ENCODE assay signal across 21 mouse cellular contexts in the genomic region with DNA sequence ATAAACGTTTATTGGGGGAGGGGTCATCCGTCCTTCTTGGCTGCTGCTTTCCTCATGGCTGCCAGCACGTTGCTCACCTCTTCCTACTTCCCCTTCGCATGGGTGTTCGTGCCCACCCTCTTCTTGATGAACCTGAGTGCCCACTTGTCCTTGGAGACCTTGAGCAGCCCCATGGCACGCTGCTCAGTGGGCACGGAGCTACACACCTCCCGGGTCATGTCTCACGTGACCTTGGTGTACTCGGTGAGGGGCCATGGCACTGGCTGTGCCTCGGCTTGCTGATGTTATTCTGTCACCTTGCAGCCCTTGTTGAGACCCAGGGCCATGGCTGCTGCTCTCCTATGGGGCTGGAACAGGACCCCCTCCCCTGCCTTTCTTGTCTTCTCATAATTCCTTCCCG. TPM values are rescaled to one million over a fixed set of nuclear protein-coding genes. Genes with fewer than 3 reads are reported as not detected.
DNase-seq lines count a peak whose midpoint lies in the region; ATAC-seq lines count a peak whose summit lies in the region.
"Had no signal": no experiment of that assay in that cellular context is flagged by ENCODE, and none has a peak within 500 bp of the region (broad histone marks: within the 10 kb centered on the region; RNA-seq: fewer than 3 reads in every experiment).

No protein-coding gene starts in this region.

- peaks cover 15% of the 10 kb centered on the region for H3K4me1 ChIP-seq in heart, embryonic 11.5 days (ENCODE audit: control insufficient read depth, insufficient read depth, low read length)
- peaks cover 37% of the 10 kb centered on the region for H3K4me1 ChIP-seq in kidney, embryonic 15.5 days
- H3K4me1 ChIP-seq in midbrain, embryonic 13.5 days (replicated peaks): peaks cover 28% of the 10 kb centered on the region
- peaks cover 34% of the 10 kb centered on the region for H3K4me1 ChIP-seq in midbrain, embryonic 10.5 days
- H3K4me1 ChIP-seq in limb, embryonic 12.5 days (replicated peaks): peaks cover 34% of the 10 kb centered on the region

- H3K27me3 ChIP-seq in heart, embryonic 11.5 days (ENCODE audit: control insufficient read depth, insufficient read depth, low read length): no peaks in the 10 kb centered on the region
- no peaks in the 10 kb centered on the region for H3K27me3 ChIP-seq in kidney, embryonic 15.5 days
- no peaks in the 10 kb centered on the region for H3K27me3 ChIP-seq in midbrain, embryonic 13.5 days
- no peaks in the 10 kb centered on the region for H3K27me3 ChIP-seq in midbrain, embryonic 10.5 days (ENCODE audit: low read depth, poor library complexity, severe bottlenecking)
- no peaks in the 10 kb centered on the region for H3K27me3 ChIP-seq in limb, embryonic 12.5 days
- H3K27me3 ChIP-seq: embryonic facial prominence, embryonic 12.5 days; liver, embryonic 13.5 days; stomach, embryonic 15.5 days had no signal

- no peak overlapping the region for H3K4me2 ChIP-seq in heart, embryonic 11.5 days
- H3K4me2 ChIP-seq in kidney, embryonic 15.5 days: peak overlapping the region; percentile 75; the same call in 1 of the 2 replicates
- H3K4me2 ChIP-seq in midbrain, embryonic 13.5 days (replicated peaks): peak overlapping the region; percentile 76; the same call in 1 of the 2 replicates
- H3K4me2 ChIP-seq in limb, embryonic 12.5 days: peak overlapping the region; percentile 91; the same call in 1 of the 2 replicates

- H3K4me3 ChIP-seq in heart, embryonic 11.5 days (ENCODE audit: low read depth, low read length): no peak overlapping the region
- H3K4me3 ChIP-seq in kidney, embryonic 15.5 days (replicated peaks): no peak overlapping the region
- no peak overlapping the region for H3K4me3 ChIP-seq in midbrain, embryonic 13.5 days (replicated peaks)
- no peak overlapping the region for H3K4me3 ChIP-seq in midbrain, embryonic 10.5 days
- no peak overlapping the region for H3K4me3 ChIP-seq in limb, embryonic 12.5 days (replicated peaks)

- 86% methylated on average over 12 of the region's 12 CpGs for WGBS in heart, embryonic 11.5 days (ENCODE audit: insufficient replicate concordance)
- WGBS in kidney, embryonic 15.5 days: 88% methylated on average over 12 of the region's 12 CpGs
- 89% methylated on average over 12 of the region's 12 CpGs for WGBS in midbrain, embryonic 13.5 days
- whole genome bisulfite sequencing in midbrain, embryonic 10.5 days: 90% methylated on average over 12 of the region's 12 CpGs
- 88% methylated on average over 12 of the region's 12 CpGs for WGBS in limb, embryonic 12.5 days

- no peaks in the 10 kb centered on the region for H3K9me3 ChIP-seq in heart, embryonic 11.5 days (replicated peaks; ENCODE audit: control insufficient read depth, low read length)
- no peaks in the 10 kb centered on the region for H3K9me3 ChIP-seq in kidney, embryonic 15.5 days (replicated peaks)
- H3K9me3 ChIP-seq in midbrain, embryonic 13.5 days: no peaks in the 10 kb centered on the region
- no peaks in the 10 kb centered on the region for H3K9me3 ChIP-seq in midbrain, embryonic 10.5 days (replicated peaks)
- no peaks in the 10 kb centered on the region for H3K9me3 ChIP-seq in limb, embryonic 12.5 days
- H3K9me3 ChIP-seq: embryonic facial prominence, embryonic 12.5 days; heart, embryonic 10.5 days; liver, embryonic 13.5 days; stomach, embryonic 15.5 days had no signal

- no peak for ATAC-seq in heart, embryonic 11.5 days (replicated peaks; ENCODE audit: insufficient number of reproducible peaks, low FRiP score, low TSS enrichment)
- ATAC-seq in kidney, embryonic 15.5 days (replicated peaks; ENCODE audit: low FRiP score): no peak
- no peak for ATAC-seq in midbrain, embryonic 13.5 days
- ATAC-seq in limb, embryonic 12.5 days (ENCODE audit: insufficient number of reproducible peaks, insufficient read depth, low FRiP score, low TSS enrichment, low read depth): no peak
- ATAC-seq: CD4-positive, CD25-positive, alpha-beta regulatory T cell, adult 4 months; forebrain, embryonic 14.5 days had no signal

- peak; percentile 86 for DNase-seq in heart, adult 11 months
- no peak for DNase-seq in kidney, postnatal 4 days
- no peak for DNase-seq in midbrain, embryonic 10.5 days (ENCODE audit: low spot score)
- DNase-seq in thymus, postnatal 10 days (ENCODE audit: low spot score in 2 of 2): no peak
- DNase-seq: cerebellum, adult 11 months; cerebellum, postnatal 10 days; liver, embryonic 13.5 days; lung, adult 2 months; right cerebral cortex, adult 18-20 months; thymus, postnatal 4 days had no signal

- 0 out of 2 replicates have a peak, but pooled peaks cover 3% of the 10 kb centered on the region for H3K36me3 ChIP-seq in heart, embryonic 11.5 days (ENCODE audit: control insufficient read depth, insufficient read depth, low read length)
- peaks cover 50% of the 10 kb centered on the region for H3K36me3 ChIP-seq in kidney, embryonic 15.5 days
- peaks cover 47% of the 10 kb centered on the region for H3K36me3 ChIP-seq in midbrain, embryonic 13.5 days
- H3K36me3 ChIP-seq in midbrain, embryonic 10.5 days: peaks cover 61% of the 10 kb centered on the region
- peaks cover 58% of the 10 kb centered on the region for H3K36me3 ChIP-seq in limb, embryonic 12.5 days
- H3K36me3 ChIP-seq: stomach, embryonic 15.5 days had no signal

- no peak overlapping the region for H3K27ac ChIP-seq in heart, embryonic 11.5 days (ENCODE audit: low read depth, low read length)
- no peak overlapping the region for H3K27ac ChIP-seq in kidney, embryonic 15.5 days
- no peak overlapping the region for H3K27ac ChIP-seq in midbrain, embryonic 13.5 days
- no peak overlapping the region for H3K27ac ChIP-seq in midbrain, embryonic 10.5 days (replicated peaks)
- H3K27ac ChIP-seq in limb, embryonic 12.5 days: no peak overlapping the region
- H3K27ac ChIP-seq: embryonic facial prominence, embryonic 12.5 days; liver, embryonic 13.5 days; stomach, embryonic 15.5 days had no signal

- no peak overlapping the region for H3K9ac ChIP-seq in heart, embryonic 11.5 days (ENCODE audit: low read depth, low read length)
- H3K9ac ChIP-seq in kidney, embryonic 15.5 days: no peak overlapping the region
- 0 out of 2 replicates have a peak overlapping the region, but pooled peaks have one; percentile 5 for H3K9ac ChIP-seq in midbrain, embryonic 13.5 days (replicated peaks)
- no peak overlapping the region for H3K9ac ChIP-seq in limb, embryonic 12.5 days (replicated peaks)

RNA-seq across cellular contexts. Expression of gene Alkbh6, which starts 1.6 kb away (rescaled TPM):
- 65.5 and 66.1 TPM in 2 replicates for polyA plus RNA-seq in heart, embryonic 11.5 days (2014; fragmentation: Nextera tagmentation; extraction: Ambion mirVana)
- 94.7 and 95.7 TPM in 2 replicates for polyA plus RNA-seq in kidney, embryonic 15.5 days (2015; fragmentation: Nextera tagmentation; extraction: Ambion mirVana)
- 128 and 132 TPM in 2 replicates for polyA plus RNA-seq in midbrain, embryonic 13.5 days (2015; fragmentation: Nextera tagmentation; extraction: Ambion mirVana)
- 95.4 and 96.9 TPM in 2 replicates for polyA plus RNA-seq in midbrain, embryonic 10.5 days (2016; fragmentation: Nextera tagmentation; extraction: Ambion mirVana)
- polyA plus RNA-seq in limb, embryonic 12.5 days (2016; fragmentation: Nextera tagmentation; extraction: Ambion mirVana): 101 TPM in 2 replicates

RNA-seq across cellular contexts. Expression of gene Syne4, which starts 4.5 kb away (rescaled TPM):
- 18.1 and 20.0 TPM in 2 replicates for polyA plus RNA-seq in heart, embryonic 11.5 days (2014; fragmentation: Nextera tagmentation; extraction: Ambion mirVana)
- polyA plus RNA-seq in kidney, embryonic 15.5 days (2015; fragmentation: Nextera tagmentation; extraction: Ambion mirVana): 88.2 and 97.7 TPM in 2 replicates
- polyA plus RNA-seq in midbrain, embryonic 13.5 days (2015; fragmentation: Nextera tagmentation; extraction: Ambion mirVana): 10.8 and 11.7 TPM in 2 replicates
- polyA plus RNA-seq in midbrain, embryonic 10.5 days (2016; fragmentation: Nextera tagmentation; extraction: Ambion mirVana): 13.7 and 14.8 TPM in 2 replicates
- 84.6 and 98.6 TPM in 2 replicates for polyA plus RNA-seq in limb, embryonic 12.5 days (2016; fragmentation: Nextera tagmentation; extraction: Ambion mirVana)

RNA-seq across cellular contexts. Expression of gene E130208F15Rik, which starts 11.4 kb away (rescaled TPM):
- polyA plus RNA-seq in heart, embryonic 11.5 days (2014; fragmentation: Nextera tagmentation; extraction: Ambion mirVana): not detected in 2 replicates
- 2.6 TPM in 1 of 2 replicates, not detected in the other for polyA plus RNA-seq in kidney, embryonic 15.5 days (2015; fragmentation: Nextera tagmentation; extraction: Ambion mirVana)
- not detected in 2 replicates for polyA plus RNA-seq in midbrain, embryonic 13.5 days (2015; fragmentation: Nextera tagmentation; extraction: Ambion mirVana)
- polyA plus RNA-seq in midbrain, embryonic 10.5 days (2016; fragmentation: Nextera tagmentation; extraction: Ambion mirVana): 2.6 and 4.6 TPM in 2 replicates
- 0.97 and 5.0 TPM in 2 replicates for polyA plus RNA-seq in limb, embryonic 12.5 days (2016; fragmentation: Nextera tagmentation; extraction: Ambion mirVana)
- polyA plus RNA-seq: CD4-positive, CD25-positive, alpha-beta regulatory T cell, adult 4 months; forebrain, embryonic 14.5 days; intestine, embryonic 14.5 days; neural tube, embryonic 14.5 days had no signal

RNA-seq across cellular contexts. Expression of gene Sdhaf1, which starts 13.6 kb away (rescaled TPM):
- 14.6 and 16.6 TPM in 2 replicates for polyA plus RNA-seq in heart, embryonic 11.5 days (2014; fragmentation: Nextera tagmentation; extraction: Ambion mirVana)
- 17.3 and 18.7 TPM in 2 replicates for polyA plus RNA-seq in kidney, embryonic 15.5 days (2015; fragmentation: Nextera tagmentation; extraction: Ambion mirVana)
- polyA plus RNA-seq in midbrain, embryonic 13.5 days (2015; fragmentation: Nextera tagmentation; extraction: Ambion mirVana): 21.2 and 23.6 TPM in 2 replicates
- 19.3 and 22.5 TPM in 2 replicates for polyA plus RNA-seq in midbrain, embryonic 10.5 days (2016; fragmentation: Nextera tagmentation; extraction: Ambion mirVana)
- 20.7 and 23.6 TPM in 2 replicates for polyA plus RNA-seq in limb, embryonic 12.5 days (2016; fragmentation: Nextera tagmentation; extraction: Ambion mirVana)

RNA-seq across cellular contexts. Expression of gene Clip3, which starts 18.6 kb away (rescaled TPM):
- polyA plus RNA-seq in heart, embryonic 11.5 days (2014; fragmentation: Nextera tagmentation; extraction: Ambion mirVana): 18.6 and 22.1 TPM in 2 replicates
- 33.3 and 36.5 TPM in 2 replicates for polyA plus RNA-seq in kidney, embryonic 15.5 days (2015; fragmentation: Nextera tagmentation; extraction: Ambion mirVana)
- 92.0 and 99.2 TPM in 2 replicates for polyA plus RNA-seq in midbrain, embryonic 13.5 days (2015; fragmentation: Nextera tagmentation; extraction: Ambion mirVana)
- 54.9 and 76.3 TPM in 2 replicates for polyA plus RNA-seq in midbrain, embryonic 10.5 days (2016; fragmentation: Nextera tagmentation; extraction: Ambion mirVana)
- polyA plus RNA-seq in limb, embryonic 12.5 days (2016; fragmentation: Nextera tagmentation; extraction: Ambion mirVana): 39.7 and 46.6 TPM in 2 replicates
